Mouse (Mus musculus) G1E (cell line): Measurements from ENCODE around the gene Nubp1.

Source experiments
- CTCF ChIP-seq: IDR thresholded peaks from 2 replicates; pipeline ENCODE4 v1.5.1; 2012; ENCODE audit warnings: low read depth, low read length, inconsistent platforms, mixed read lengths
- GATA1 ChIP-seq: IDR thresholded peaks from 2 replicates; pipeline ENCODE4 v1.6.1; 2012; ENCODE audit warnings: borderline replicate concordance, low read length, inconsistent platforms, mixed read lengths
- GATA2 ChIP-seq: IDR thresholded peaks from 2 replicates; pipeline ENCODE4 v1.6.1; 2012; ENCODE audit warnings: low read depth, low read length, inconsistent platforms, borderline replicate concordance
- POLR2AphosphoS5 ChIP-seq: IDR thresholded peaks from 2 replicates; pipeline ENCODE4 v1.6.1; 2012; ENCODE audit warnings: low read depth, low read length, inconsistent platforms; ENCODE audit not compliant: insufficient replicate concordance
- TAL1 ChIP-seq: conservative IDR thresholded peaks from 2 replicates; pipeline ENCODE4 v1.6.1; 2012; ENCODE audit warnings: low read depth, low read length, inconsistent platforms, mixed read lengths

GRCm38 (mm10) chr16:10398755-10399154, 13.0 kb upstream of the Nubp1 start:
- TF ChIP-seq CTCF, result no peak
- no peak for TF ChIP-seq GATA1
- TF ChIP-seq TAL1, result no peak
- TF ChIP-seq POLR2AphosphoS5, result no peak
- TF ChIP-seq GATA2, result no peak
